Mouse (Mus musculus) intestine, embryonic 15.5 days (tissue): Measurements from ENCODE around the gene Arid3a. TPM values are rescaled to one million over a fixed set of nuclear protein-coding genes. Genes with fewer than 3 reads are reported as not detected.

ENCODE experiments used
- ATAC-seq: fragments of 200-750 bp; cut with Nextera tagmentation; 2 replicates; pipeline ENCODE4 v1.8.0; 2017; ENCODE audit warnings: moderate TSS enrichment, moderate library complexity
- H3K27ac ChIP-seq: fragments of 300-500 bp; sonication (generic); 2 replicates; pipeline ENCODE4 v1.5.1; 2015; ENCODE audit warnings: mild to moderate bottlenecking, inconsistent platforms
- H3K27me3 ChIP-seq: fragments of 300-500 bp; sonication (generic); replicated peaks from 2 replicates; pipeline ENCODE4 v1.6.1; 2015; ENCODE audit warnings: inconsistent platforms
- H3K36me3 ChIP-seq: fragments of 300-500 bp; sonication (generic); 2 replicates; pipeline ENCODE4 v1.6.1; 2015; ENCODE audit warnings: inconsistent platforms
- H3K4me1 ChIP-seq: fragments of 300-500 bp; sonication (generic); replicated peaks from 2 replicates; pipeline ENCODE4 v1.6.1; 2015; ENCODE audit warnings: inconsistent platforms
- H3K4me2 ChIP-seq: fragments of 300-500 bp; sonication (generic); replicated peaks from 2 replicates; pipeline ENCODE4 v1.6.1; 2015; ENCODE audit warnings: mild to moderate bottlenecking, inconsistent platforms
- H3K4me3 ChIP-seq: fragments of 300-500 bp; sonication (generic); replicated peaks from 2 replicates; pipeline ENCODE4 v1.5.1; 2015; ENCODE audit warnings: inconsistent platforms
- H3K9ac ChIP-seq: fragments of 300-500 bp; sonication (generic); 2 replicates; pipeline ENCODE4 v1.6.1; 2015; ENCODE audit warnings: inconsistent platforms
- H3K9me3 ChIP-seq: fragments of 300-500 bp; sonication (generic); 2 replicates; pipeline ENCODE4 v1.6.1; 2016; ENCODE audit warnings: inconsistent platforms
- WGBS: fragments of 180-500 bp; shearing (Covaris S2); methylation state at CpG from one replicate; pipeline ENCODE4 v1.1.7; 2015; 5-methylcytosine and 5-hydroxymethylcytosine counted together
- polyA plus RNA-seq: library from polyadenylated mRNA; unstranded; fragments of >200 nt; fragmentation: Nextera tagmentation; extraction: Ambion mirVana; gene quantifications from 2 replicates; pipeline ENCODE4 v1.2.1, GENCODE M21; 2015

Arid3a gene
- polyA plus RNA-seq, 1 experiment from 2014 or later: 18.7 TPM

DNA sequence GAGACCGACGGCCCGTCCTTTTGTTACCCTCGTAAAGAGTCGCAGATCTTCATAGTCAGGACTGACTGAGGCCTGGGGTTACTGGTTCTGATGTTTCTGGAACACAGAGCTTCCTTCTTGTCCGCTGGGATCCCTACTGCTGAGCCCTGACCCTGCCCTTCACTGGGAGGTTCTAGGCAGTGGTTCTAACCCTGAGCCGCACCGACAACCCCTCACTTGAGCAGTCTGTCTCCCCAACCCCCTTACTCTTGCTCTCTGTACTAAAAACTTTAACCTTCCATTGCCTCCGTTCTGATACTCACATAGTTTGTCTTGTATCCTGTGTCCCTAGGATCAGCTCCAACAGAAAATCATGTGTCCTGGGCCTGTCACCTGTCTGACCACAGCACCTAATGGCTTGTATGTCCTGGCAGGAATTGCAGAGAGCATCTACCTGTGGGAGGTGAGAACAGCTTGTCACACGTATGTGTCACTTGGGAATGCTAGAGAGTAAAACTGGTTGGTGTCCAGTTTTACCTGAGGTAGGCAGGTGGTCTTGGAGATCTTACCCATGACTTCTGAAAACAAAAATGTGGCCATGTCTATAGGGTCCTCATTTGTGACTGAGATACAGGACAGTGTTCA, 33.9 kb downstream of the Arid3a start:
- Histone ChIP-seq H3K36me3 (peaks cover 19% of the 10 kb centered on the region), H3K4me1 (peaks cover 13% of the 10 kb centered on the region; the same call in 1 of the 2 replicates), H3K27ac (peak overlapping the region; percentile 75; the same call in 1 of the 2 replicates), H3K4me2 (peak overlapping the region; percentile 72), H3K27me3 (no peaks in the 10 kb centered on the region), H3K9ac (peak overlapping the region; percentile 77), H3K9me3 (no peaks in the 10 kb centered on the region), H3K4me3 (peak overlapping the region; percentile 72)
- no peak for ATAC-seq
- WGBS: 15% methylated on average over 10 of the region's 10 CpGs

DNA sequence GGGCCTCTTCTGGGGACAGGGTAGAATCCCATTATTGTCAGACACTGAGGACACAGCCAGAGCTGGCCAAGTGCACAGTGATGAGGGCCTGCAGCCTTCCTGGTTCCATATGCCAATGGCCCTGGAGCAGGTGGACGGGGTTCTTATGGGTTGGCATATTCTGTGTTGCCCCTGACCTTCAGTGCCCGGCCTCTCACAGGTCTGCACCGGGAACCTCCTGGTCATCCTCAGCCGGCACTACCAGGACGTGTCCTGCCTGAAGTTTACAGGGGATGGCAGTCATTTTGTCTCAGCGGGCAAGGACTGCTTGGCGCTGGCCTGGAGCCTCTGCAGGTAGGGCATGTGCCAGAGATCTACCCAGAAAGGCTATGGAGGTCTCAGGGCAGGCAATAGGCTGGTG, 37.9 kb downstream of the Arid3a start:
- Histone ChIP-seq H3K4me1 (peaks cover 7% of the 10 kb centered on the region; the same call in 1 of the 2 replicates), H3K4me2 (no peak overlapping the region), H3K27me3 (0 out of 2 replicates have a peak, but pooled peaks cover 7% of the 10 kb centered on the region), H3K4me3 (no peak overlapping the region), H3K9me3 (no peaks in the 10 kb centered on the region), H3K27ac (no peak overlapping the region), H3K36me3 (peaks cover 43% of the 10 kb centered on the region), H3K9ac (no peak overlapping the region)
- WGBS: 94% methylated on average over 7 of the region's 7 CpGs
- no peak for ATAC-seq

GRCm38 (mm10) chr10:79965325-79965724, 38.5 kb downstream of the Arid3a start:
- Histone ChIP-seq H3K9me3 (no peaks in the 10 kb centered on the region), H3K36me3 (peaks cover 43% of the 10 kb centered on the region), H3K4me1 (peaks cover 7% of the 10 kb centered on the region; the same call in 1 of the 2 replicates), H3K4me2 (no peak overlapping the region), H3K9ac (no peak overlapping the region), H3K27ac (no peak overlapping the region), H3K4me3 (no peak overlapping the region), H3K27me3 (peaks cover 10% of the 10 kb centered on the region; the same call in 1 of the 2 replicates)
- no peak for ATAC-seq
- WGBS: 82% methylated on average over 5 of the region's 5 CpGs

- Histone ChIP-seq H3K9ac (no peak overlapping the region), H3K27ac (no peak overlapping the region), H3K9me3 (no peaks in the 10 kb centered on the region), H3K4me3 (no peak overlapping the region), H3K27me3 (peaks cover 26% of the 10 kb centered on the region), H3K36me3 (peaks cover 43% of the 10 kb centered on the region), H3K4me1 (peaks cover 9% of the 10 kb centered on the region), H3K4me2 (no peak overlapping the region)
- 95% methylated on average over 5 of the region's 5 CpGs for WGBS
- no peak for ATAC-seq
Measured at GRCm38 (mm10) chr10:79966886-79967400, 40.1 kb downstream of the Arid3a start.

DNA sequence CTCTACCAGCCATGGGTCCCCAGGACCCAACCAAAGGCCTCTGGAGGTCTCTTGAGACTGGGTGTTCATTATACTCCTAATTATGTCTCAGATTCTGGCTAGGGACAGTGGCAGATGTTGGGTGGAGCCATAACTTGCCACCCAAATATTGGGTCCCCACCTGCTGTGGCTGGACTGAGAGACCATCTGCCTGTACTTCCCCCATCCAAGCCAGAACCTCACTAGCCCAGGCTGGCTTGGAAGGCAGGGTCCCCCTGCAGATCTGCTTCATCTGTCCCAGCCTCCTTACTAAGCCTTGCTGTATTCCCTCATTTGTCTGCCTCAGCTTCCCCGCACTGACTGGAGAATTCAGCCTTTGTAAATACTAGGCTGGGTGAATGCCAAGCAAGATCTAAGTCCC, 41.3 kb downstream of the Arid3a start:
- 72% methylated on average over 1 of the region's 1 CpGs for WGBS

GRCm38 (mm10) chr10:79969124-79969568, 42.3 kb downstream of the Arid3a start:
- no peak overlapping the region for H3K27ac ChIP-seq
- H3K9ac ChIP-seq: no peak overlapping the region
- WGBS: 16% methylated on average over 3 of the region's 3 CpGs
- H3K4me1 ChIP-seq: peaks cover 9% of the 10 kb centered on the region
- no peak overlapping the region for H3K4me3 ChIP-seq
- H3K27me3 ChIP-seq: peaks cover 33% of the 10 kb centered on the region
- no peak for ATAC-seq
- no peaks in the 10 kb centered on the region for H3K9me3 ChIP-seq
- H3K36me3 ChIP-seq: peaks cover 36% of the 10 kb centered on the region
- no peak overlapping the region for H3K4me2 ChIP-seq

More for the DNA sequence above, 41.3 kb downstream of the Arid3a start:
- ATAC-seq: no peak
- Histone ChIP-seq H3K27me3 (peaks cover 33% of the 10 kb centered on the region), H3K4me3 (no peak overlapping the region), H3K36me3 (peaks cover 37% of the 10 kb centered on the region), H3K9ac (no peak overlapping the region), H3K27ac (no peak overlapping the region), H3K4me1 (peaks cover 9% of the 10 kb centered on the region), H3K4me2 (no peak overlapping the region), H3K9me3 (no peaks in the 10 kb centered on the region)

DNA sequence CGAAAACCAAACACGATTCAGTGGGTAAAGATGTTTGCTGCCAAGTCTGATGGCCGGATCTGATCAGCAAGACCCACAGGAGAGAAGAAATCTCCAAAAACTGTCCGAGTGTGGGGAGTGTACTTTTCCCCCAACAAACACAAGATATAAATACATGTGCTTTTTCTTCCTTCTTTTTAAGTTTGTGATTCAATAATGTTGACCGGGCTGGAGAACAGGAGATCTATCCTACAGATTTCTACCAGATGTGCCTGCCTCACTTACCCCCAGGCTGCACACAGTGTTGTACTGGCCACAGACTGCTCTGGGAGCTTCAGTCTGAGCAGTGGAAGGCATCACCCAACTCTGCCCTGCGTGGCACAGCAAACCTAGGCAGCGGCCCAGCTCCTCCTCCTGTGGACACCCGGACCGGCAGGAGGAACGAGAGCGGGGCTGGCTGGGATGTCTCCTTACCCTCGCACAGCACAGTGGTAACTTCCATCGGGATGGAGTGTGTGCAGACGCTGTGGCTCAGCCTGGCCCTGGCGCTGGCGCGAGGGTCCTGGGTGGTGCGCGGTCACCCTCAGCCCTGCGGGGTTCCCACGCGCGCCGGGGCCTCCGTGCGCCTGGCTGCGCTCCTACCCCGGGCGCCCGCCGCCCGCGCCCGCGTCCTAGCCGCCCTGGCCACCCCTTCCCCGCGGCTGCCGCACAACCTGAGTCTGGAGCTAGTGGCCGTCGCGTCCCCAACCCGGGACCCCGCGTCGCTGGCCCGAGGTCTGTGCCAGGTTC, 43.8 kb downstream of the Arid3a start, which contains the start of gene Grin3b:
Gene Grin3b (plus strand): TSS at position 301 of the 768 bp plus-strand sequence.
- H3K27me3 ChIP-seq: peaks cover 33% of the 10 kb centered on the region
- no peak within 1 kb of the TSS for H3K27ac ChIP-seq
- ATAC-seq: no peak
- H3K36me3 ChIP-seq: peaks cover 29% of the 10 kb centered on the region
- H3K4me2 ChIP-seq: peak within 1 kb of the TSS; percentile 88
- H3K4me1 ChIP-seq: peaks cover 9% of the 10 kb centered on the region
- H3K4me3 ChIP-seq: peak within 1 kb of the TSS; percentile 43
- no peaks in the 10 kb centered on the region for H3K9me3 ChIP-seq
- 6% methylated on average over 47 of the region's 47 CpGs for WGBS
- peak within 1 kb of the TSS; percentile 52 for H3K9ac ChIP-seq

GRCm38 (mm10) chr10:79971183-79971497, 44.3 kb downstream of the Arid3a start:
- Histone ChIP-seq H3K4me3 (peak overlapping the region; percentile 43), H3K27me3 (peaks cover 33% of the 10 kb centered on the region), H3K27ac (no peak overlapping the region), H3K9ac (peak overlapping the region; percentile 52), H3K4me2 (peak overlapping the region; percentile 88), H3K4me1 (peaks cover 9% of the 10 kb centered on the region), H3K9me3 (no peaks in the 10 kb centered on the region), H3K36me3 (peaks cover 32% of the 10 kb centered on the region)
- WGBS: 3% methylated on average over 21 of the region's 21 CpGs
- 0 out of 2 replicates have a peak, but pooled peaks have one; percentile 11 for ATAC-seq

DNA sequence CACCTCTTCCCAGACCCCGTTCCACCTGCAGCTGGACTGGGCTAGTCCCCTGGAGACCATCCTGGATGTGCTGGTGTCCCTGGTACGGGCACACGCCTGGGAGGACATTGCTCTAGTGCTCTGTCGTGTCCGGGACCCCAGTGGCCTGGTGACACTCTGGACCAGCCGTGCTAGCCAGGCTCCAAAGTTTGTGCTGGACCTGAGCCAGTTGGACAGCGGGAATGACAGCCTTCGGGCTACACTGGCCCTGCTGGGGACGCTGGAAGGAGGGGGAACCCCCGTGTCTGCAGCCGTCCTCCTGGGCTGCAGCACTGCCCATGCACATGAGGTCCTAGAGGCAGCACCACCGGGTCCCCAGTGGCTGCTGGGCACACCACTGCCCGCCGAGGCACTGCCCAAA, 46.0 kb downstream of the Arid3a start:
- Histone ChIP-seq H3K27ac (no peak overlapping the region), H3K9ac (no peak overlapping the region), H3K4me1 (peaks cover 9% of the 10 kb centered on the region), H3K27me3 (peaks cover 33% of the 10 kb centered on the region), H3K4me3 (no peak overlapping the region), H3K36me3 (peaks cover 33% of the 10 kb centered on the region), H3K4me2 (no peak overlapping the region), H3K9me3 (no peaks in the 10 kb centered on the region)
- 64% methylated on average over 14 of the region's 14 CpGs for WGBS
- ATAC-seq: no peak

DNA sequence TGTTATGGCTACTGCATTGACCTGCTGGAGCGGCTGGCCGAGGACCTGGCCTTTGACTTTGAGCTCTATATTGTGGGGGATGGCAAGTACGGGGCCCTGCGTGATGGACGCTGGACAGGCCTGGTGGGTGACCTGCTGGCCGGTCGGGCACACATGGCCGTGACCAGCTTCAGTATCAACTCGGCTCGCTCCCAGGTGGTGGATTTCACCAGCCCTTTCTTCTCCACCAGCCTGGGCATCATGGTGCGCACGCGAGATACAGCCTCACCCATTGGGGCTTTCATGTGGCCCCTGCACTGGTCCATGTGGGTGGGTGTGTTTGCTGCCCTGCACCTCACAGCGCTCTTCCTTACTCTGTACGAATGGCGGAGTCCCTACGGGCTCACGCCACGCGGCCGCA, 47.2 kb downstream of the Arid3a start:
- no peak overlapping the region for H3K27ac ChIP-seq
- H3K4me3 ChIP-seq: no peak overlapping the region
- peaks cover 31% of the 10 kb centered on the region for H3K27me3 ChIP-seq
- H3K4me2 ChIP-seq: no peak overlapping the region
- H3K36me3 ChIP-seq: peaks cover 40% of the 10 kb centered on the region
- H3K9me3 ChIP-seq: no peaks in the 10 kb centered on the region
- H3K9ac ChIP-seq: no peak overlapping the region
- WGBS: 90% methylated on average over 21 of the region's 21 CpGs
- H3K4me1 ChIP-seq: peaks cover 9% of the 10 kb centered on the region
- ATAC-seq: no peak

DNA sequence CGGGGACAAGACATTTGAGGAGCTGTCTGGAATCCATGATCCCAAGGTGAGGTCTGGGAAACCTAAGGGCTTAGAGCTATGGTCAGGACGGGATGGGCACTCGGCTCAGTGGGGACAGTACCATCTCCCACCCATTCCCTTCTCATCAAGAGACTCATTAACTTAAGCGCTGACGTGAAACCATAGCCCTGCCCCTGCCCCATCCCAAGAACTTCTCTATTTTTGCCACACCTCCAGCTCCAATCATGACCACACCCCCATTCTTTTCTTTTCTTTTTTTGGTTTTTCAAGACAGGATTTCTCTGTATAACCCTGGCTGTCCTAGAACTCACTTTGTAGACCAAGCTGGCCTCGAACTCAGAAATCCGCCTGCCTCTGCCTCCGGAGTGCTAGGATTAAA, 47.8 kb downstream of the Arid3a start:
- no peaks in the 10 kb centered on the region for H3K9me3 ChIP-seq
- no peak overlapping the region for H3K27ac ChIP-seq
- H3K4me2 ChIP-seq: no peak overlapping the region
- H3K27me3 ChIP-seq: peaks cover 27% of the 10 kb centered on the region
- no peak overlapping the region for H3K4me3 ChIP-seq
- peaks cover 9% of the 10 kb centered on the region for H3K4me1 ChIP-seq
- H3K9ac ChIP-seq: no peak overlapping the region
- H3K36me3 ChIP-seq: peaks cover 46% of the 10 kb centered on the region
- 89% methylated on average over 8 of the region's 8 CpGs for WGBS
- no peak for ATAC-seq

DNA sequence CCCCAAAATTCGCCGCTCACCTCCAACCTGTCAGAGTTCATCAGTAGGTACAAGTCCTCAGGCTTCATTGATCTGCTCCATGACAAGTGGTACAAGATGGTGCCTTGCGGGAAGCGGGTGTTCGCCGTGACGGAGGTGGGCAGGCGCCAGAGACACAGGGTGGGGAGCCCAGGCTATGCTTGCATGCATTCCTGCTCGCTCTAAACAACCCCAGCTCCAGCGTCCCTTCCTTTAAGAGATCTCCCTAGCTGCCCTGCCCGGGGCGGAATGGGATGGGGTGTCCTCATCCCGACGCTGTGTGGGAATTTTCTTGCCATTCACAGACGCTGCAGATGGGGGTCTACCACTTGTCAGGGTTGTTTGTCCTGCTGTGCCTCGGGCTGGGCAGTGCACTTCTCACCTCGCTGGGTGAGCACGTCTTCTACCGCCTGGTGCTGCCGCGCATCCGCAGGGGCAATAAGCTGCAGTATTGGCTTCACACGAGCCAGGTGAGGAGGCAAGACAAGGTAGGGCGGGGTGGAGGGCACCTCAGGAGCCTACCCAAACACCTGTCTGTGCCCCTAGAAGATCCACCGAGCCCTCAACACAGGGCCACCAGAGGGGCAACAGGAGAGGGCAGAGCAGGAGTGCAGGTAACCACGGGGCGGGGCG, 49.4 kb downstream of the Arid3a start:
- H3K4me2 ChIP-seq: no peak overlapping the region
- peaks cover 15% of the 10 kb centered on the region for H3K27me3 ChIP-seq
- WGBS: 85% methylated on average over 28 of the region's 28 CpGs
- H3K4me3 ChIP-seq: no peak overlapping the region
- no peaks in the 10 kb centered on the region for H3K9me3 ChIP-seq
- H3K4me1 ChIP-seq: peaks cover under 1% of the 10 kb centered on the region
- no peak for ATAC-seq
- no peak overlapping the region for H3K27ac ChIP-seq
- no peak overlapping the region for H3K9ac ChIP-seq
- peaks cover 46% of the 10 kb centered on the region for H3K36me3 ChIP-seq
